Mouse (Mus musculus) E14TG2a.4 (cell line): ENCODE data around the gene Fam129b.

Source experiments
- CTCF ChIP-seq: conservative IDR thresholded peaks from 2 replicates; pipeline ENCODE4 v1.5.1; 2014; ENCODE audit warnings: low read length
- NANOG ChIP-seq: IDR thresholded peaks from 2 replicates; pipeline ENCODE4 v1.6.1; 2014; ENCODE audit warnings: borderline replicate concordance, low read length, mixed read lengths

- TF ChIP-seq CTCF (no peak), NANOG (no peak)
These were observed 53.3 kb downstream of the Fam129b start for GRCm38 (mm10) chr2:32928947-32929829.
